Mouse (Mus musculus): ENCODE results near the gene Rtn4rl1. TPM values are rescaled to one million over a fixed set of nuclear protein-coding genes. Genes with fewer than 3 reads are reported as not detected.

Rtn4rl1 gene
- polyA plus RNA-seq, 1 experiment from 2014 or later = 12.7 TPM

- Histone ChIP-seq H3K9me3 (replicated peaks; ENCODE audit: control insufficient read depth, low read length) (no peaks in the 10 kb centered on the region), H3K36me3 (ENCODE audit: control insufficient read depth, insufficient read depth, low read length) (no peaks in the 10 kb centered on the region), H3K4me1 (ENCODE audit: control insufficient read depth, insufficient read depth, low read length) (peaks cover 19% of the 10 kb centered on the region), H3K4me2 (no peak overlapping the region; the same call in 1 of the 2 replicates), H3K9ac (ENCODE audit: low read depth, low read length) (no peak overlapping the region), H3K27me3 (ENCODE audit: control insufficient read depth, insufficient read depth, low read length) (peaks cover 6% of the 10 kb centered on the region; the same call in 1 of the 2 replicates), H3K27ac (ENCODE audit: low read depth, low read length) (peak overlapping the region; percentile 46), H3K4me3 (ENCODE audit: low read depth, low read length) (no peak overlapping the region)
- no peak for ATAC-seq (replicated peaks; ENCODE audit: insufficient number of reproducible peaks, low FRiP score, low TSS enrichment)
- 44% methylated on average over 13 of the region's 13 CpGs for WGBS (ENCODE audit: insufficient replicate concordance)
These were observed 46.8 kb downstream of the Rtn4rl1 start for GRCm38 (mm10) chr11:75240158-75240934.

GRCm38 (mm10) chr11:75242710-75243255 lies 49.2 kb downstream of the Rtn4rl1 start:
- H3K9me3 ChIP-seq (replicated peaks; ENCODE audit: control insufficient read depth, low read length) = no peaks in the 10 kb centered on the region
- H3K27ac ChIP-seq (ENCODE audit: low read depth, low read length) = no peak overlapping the region
- no peaks in the 10 kb centered on the region for H3K27me3 ChIP-seq (ENCODE audit: control insufficient read depth, insufficient read depth, low read length)
- H3K9ac ChIP-seq (ENCODE audit: low read depth, low read length) = no peak overlapping the region
- no peak overlapping the region for H3K4me2 ChIP-seq
- peaks cover 38% of the 10 kb centered on the region for H3K4me1 ChIP-seq (ENCODE audit: control insufficient read depth, insufficient read depth, low read length)
- 76% methylated on average over 9 of the region's 9 CpGs for WGBS (ENCODE audit: insufficient replicate concordance)
- no peak for ATAC-seq (replicated peaks; ENCODE audit: insufficient number of reproducible peaks, low FRiP score, low TSS enrichment)
- H3K4me3 ChIP-seq (ENCODE audit: low read depth, low read length) = no peak overlapping the region
- no peaks in the 10 kb centered on the region for H3K36me3 ChIP-seq (ENCODE audit: control insufficient read depth, insufficient read depth, low read length)

DNA sequence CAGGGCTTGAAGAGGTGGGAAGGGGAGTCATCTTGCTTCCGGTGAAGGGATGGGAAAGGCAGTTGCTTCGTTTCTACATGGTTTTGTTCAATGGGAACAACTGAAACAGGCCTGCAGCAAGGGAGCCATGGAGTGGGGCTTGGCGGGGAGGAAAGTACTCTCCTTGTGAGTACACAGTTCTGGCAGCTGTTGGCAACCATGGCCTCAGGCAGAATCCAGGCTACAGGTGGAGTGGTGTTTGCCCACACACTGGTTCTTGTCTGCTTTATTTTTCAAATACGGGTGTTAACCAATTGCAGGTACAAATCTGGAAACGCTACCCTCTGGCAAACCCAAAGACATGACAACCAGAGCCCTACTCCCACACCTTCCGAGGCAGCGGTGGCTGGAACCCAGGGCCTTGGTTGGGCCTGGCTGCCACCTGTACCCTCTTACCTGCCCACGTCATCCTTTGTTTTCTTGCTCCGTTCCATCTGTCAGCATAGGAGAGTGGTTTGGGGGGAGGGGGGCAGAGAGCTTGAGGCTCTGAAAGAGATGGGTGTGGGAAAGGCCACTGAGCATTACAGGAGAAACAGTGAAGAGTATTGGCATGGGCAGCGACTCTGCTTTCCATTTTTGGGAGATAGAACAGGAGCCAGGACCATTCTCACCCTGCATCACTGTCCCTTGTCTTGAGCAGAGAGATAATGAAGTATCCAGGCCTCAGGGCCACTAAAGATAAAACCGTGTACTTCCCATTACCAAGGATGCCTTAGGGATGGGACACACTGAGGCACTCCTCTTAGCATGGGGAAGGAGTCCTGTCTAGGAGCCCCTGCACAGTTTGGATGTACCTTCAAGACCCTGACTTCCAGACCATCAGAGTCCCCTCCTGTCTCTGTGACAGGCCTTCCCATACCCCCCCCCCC lies 51.0 kb downstream of the Rtn4rl1 start:
- no peak for ATAC-seq (replicated peaks; ENCODE audit: insufficient number of reproducible peaks, low FRiP score, low TSS enrichment)
- Histone ChIP-seq H3K27me3 (ENCODE audit: control insufficient read depth, insufficient read depth, low read length) (no peaks in the 10 kb centered on the region), H3K4me1 (ENCODE audit: control insufficient read depth, insufficient read depth, low read length) (peaks cover 47% of the 10 kb centered on the region), H3K4me2 (no peak overlapping the region), H3K27ac (ENCODE audit: low read depth, low read length) (no peak overlapping the region), H3K4me3 (ENCODE audit: low read depth, low read length) (no peak overlapping the region), H3K9ac (ENCODE audit: low read depth, low read length) (no peak overlapping the region), H3K36me3 (ENCODE audit: control insufficient read depth, insufficient read depth, low read length) (no peaks in the 10 kb centered on the region), H3K9me3 (replicated peaks; ENCODE audit: control insufficient read depth, low read length) (no peaks in the 10 kb centered on the region)
- WGBS (ENCODE audit: insufficient replicate concordance) = 74% methylated on average over 11 of the region's 11 CpGs

DNA sequence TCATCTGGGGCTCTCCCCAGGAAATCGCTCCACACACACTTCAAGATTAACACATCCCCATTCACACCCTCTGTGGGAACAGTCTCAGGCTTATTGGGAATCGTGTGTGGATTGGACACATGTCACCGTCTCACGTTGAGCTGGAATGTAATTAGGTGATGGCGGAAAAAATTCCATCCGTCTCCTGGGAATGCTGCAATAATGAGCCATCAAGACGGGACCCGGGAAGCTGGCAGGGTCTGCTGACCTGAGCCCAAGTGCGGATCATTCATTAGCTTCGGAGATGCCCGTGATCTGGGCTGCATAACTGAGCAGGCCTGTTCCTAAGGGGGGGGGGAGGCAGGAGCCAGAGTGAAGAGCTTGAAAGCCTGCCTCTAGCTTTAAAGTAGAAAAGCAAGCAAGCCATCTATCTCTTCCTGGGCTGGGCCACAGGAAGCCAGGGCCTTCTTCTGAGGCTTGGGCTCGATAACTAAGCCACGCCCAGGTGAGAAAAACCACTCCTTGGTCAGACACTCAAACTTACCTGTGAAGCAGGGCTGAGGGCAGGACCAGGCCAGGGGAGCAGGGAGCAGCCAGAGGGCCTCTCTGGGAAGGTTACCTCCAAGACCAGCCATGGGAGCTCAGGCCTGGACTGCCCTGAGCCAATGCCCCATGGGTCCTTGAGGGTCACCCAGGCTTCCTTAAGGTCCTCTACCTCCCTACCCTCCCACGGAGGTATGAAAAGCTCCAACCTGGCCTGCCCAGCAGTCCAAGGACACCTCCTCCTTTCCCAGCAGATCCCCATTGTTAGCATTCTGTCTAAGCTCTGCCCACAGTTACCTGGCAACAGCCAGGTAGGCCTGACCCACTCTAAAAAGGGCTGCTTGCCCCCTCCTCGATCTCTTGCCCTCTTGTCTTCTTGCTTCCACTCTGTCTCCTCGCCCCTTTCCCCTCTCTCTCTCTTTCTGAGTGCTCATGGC lies 52.1 kb downstream of the Rtn4rl1 start:
- Histone ChIP-seq H3K9ac (ENCODE audit: low read depth, low read length) (no peak overlapping the region), H3K27me3 (ENCODE audit: control insufficient read depth, insufficient read depth, low read length) (no peaks in the 10 kb centered on the region), H3K4me3 (ENCODE audit: low read depth, low read length) (no peak overlapping the region), H3K36me3 (ENCODE audit: control insufficient read depth, insufficient read depth, low read length) (no peaks in the 10 kb centered on the region), H3K4me1 (ENCODE audit: control insufficient read depth, insufficient read depth, low read length) (peaks cover 57% of the 10 kb centered on the region), H3K4me2 (no peak overlapping the region), H3K27ac (ENCODE audit: low read depth, low read length) (no peak overlapping the region), H3K9me3 (replicated peaks; ENCODE audit: control insufficient read depth, low read length) (no peaks in the 10 kb centered on the region)
- WGBS (ENCODE audit: insufficient replicate concordance) = 36% methylated on average over 16 of the region's 16 CpGs
- ATAC-seq (replicated peaks; ENCODE audit: insufficient number of reproducible peaks, low FRiP score, low TSS enrichment) = no peak

DNA sequence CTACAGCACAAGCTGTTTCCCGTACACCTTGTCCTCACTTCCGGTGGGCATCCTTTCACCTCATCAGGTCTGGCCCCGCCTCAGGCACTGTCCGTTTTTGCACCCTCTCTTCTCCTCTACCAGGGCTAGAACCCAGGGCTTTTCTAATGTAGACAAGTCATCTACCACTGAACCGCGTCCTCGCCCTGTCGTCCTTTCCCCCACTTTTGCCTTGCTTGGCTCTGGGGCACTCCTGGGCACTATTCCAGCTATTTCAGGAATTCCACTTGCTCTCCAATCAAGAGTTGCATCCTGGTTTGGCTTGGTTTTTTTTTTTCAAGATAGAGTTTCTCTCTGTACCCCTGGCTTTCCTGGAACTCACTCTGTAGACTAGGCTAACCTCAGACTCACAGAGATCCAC lies 53.0 kb downstream of the Rtn4rl1 start:
- H3K27me3 ChIP-seq (ENCODE audit: control insufficient read depth, insufficient read depth, low read length) = no peaks in the 10 kb centered on the region
- H3K27ac ChIP-seq (ENCODE audit: low read depth, low read length) = no peak overlapping the region
- no peaks in the 10 kb centered on the region for H3K9me3 ChIP-seq (replicated peaks; ENCODE audit: control insufficient read depth, low read length)
- no peaks in the 10 kb centered on the region for H3K36me3 ChIP-seq (ENCODE audit: control insufficient read depth, insufficient read depth, low read length)
- 60% methylated on average over 8 of the region's 8 CpGs for WGBS (ENCODE audit: insufficient replicate concordance)
- no peak overlapping the region for H3K4me2 ChIP-seq
- peaks cover 60% of the 10 kb centered on the region for H3K4me1 ChIP-seq (ENCODE audit: control insufficient read depth, insufficient read depth, low read length)
- no peak overlapping the region for H3K4me3 ChIP-seq (ENCODE audit: low read depth, low read length)
- no peak overlapping the region for H3K9ac ChIP-seq (ENCODE audit: low read depth, low read length)
- ATAC-seq (replicated peaks; ENCODE audit: insufficient number of reproducible peaks, low FRiP score, low TSS enrichment) = no peak

GRCm38 (mm10) chr11:75247137-75247730 lies 53.7 kb downstream of the Rtn4rl1 start:
- no peak for ATAC-seq (replicated peaks; ENCODE audit: insufficient number of reproducible peaks, low FRiP score, low TSS enrichment)
- Histone ChIP-seq H3K27me3 (ENCODE audit: control insufficient read depth, insufficient read depth, low read length) (no peaks in the 10 kb centered on the region), H3K9me3 (replicated peaks; ENCODE audit: control insufficient read depth, low read length) (no peaks in the 10 kb centered on the region), H3K4me2 (no peak overlapping the region), H3K4me3 (ENCODE audit: low read depth, low read length) (no peak overlapping the region), H3K4me1 (ENCODE audit: control insufficient read depth, insufficient read depth, low read length) (peaks cover 65% of the 10 kb centered on the region), H3K27ac (ENCODE audit: low read depth, low read length) (no peak overlapping the region), H3K36me3 (ENCODE audit: control insufficient read depth, insufficient read depth, low read length) (no peaks in the 10 kb centered on the region), H3K9ac (ENCODE audit: low read depth, low read length) (no peak overlapping the region)
- 92% methylated on average over 10 of the region's 10 CpGs for WGBS (ENCODE audit: insufficient replicate concordance)

DNA sequence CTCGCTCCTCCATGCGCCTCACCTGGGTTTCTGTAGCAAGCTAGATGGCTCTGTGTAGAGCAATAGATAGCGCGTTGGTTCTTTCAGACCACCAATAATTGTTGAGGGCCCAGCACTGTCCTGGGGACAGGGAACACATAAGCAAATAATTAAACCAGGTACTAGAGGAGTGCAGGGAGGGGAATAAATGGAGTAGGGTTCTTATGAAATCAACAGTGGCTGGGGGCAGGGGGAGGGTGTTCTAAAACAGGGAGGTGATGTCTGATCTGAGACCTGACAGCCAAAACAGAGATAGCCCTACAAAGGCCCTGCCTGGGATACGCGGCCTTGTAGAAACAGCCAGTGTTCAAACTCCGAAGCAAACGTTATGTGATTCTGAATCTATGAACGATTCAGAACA lies 56.0 kb downstream of the Rtn4rl1 start:
- Histone ChIP-seq H3K4me1 (ENCODE audit: control insufficient read depth, insufficient read depth, low read length) (peaks cover 59% of the 10 kb centered on the region), H3K4me3 (ENCODE audit: low read depth, low read length) (no peak overlapping the region), H3K9ac (ENCODE audit: low read depth, low read length) (no peak overlapping the region), H3K4me2 (peak overlapping the region; percentile 2; the same call in 1 of the 2 replicates), H3K27ac (ENCODE audit: low read depth, low read length) (peak overlapping the region; percentile 43; the same call in 1 of the 2 replicates), H3K9me3 (replicated peaks; ENCODE audit: control insufficient read depth, low read length) (no peaks in the 10 kb centered on the region), H3K27me3 (ENCODE audit: control insufficient read depth, insufficient read depth, low read length) (no peaks in the 10 kb centered on the region), H3K36me3 (ENCODE audit: control insufficient read depth, insufficient read depth, low read length) (no peaks in the 10 kb centered on the region)
- ATAC-seq (replicated peaks; ENCODE audit: insufficient number of reproducible peaks, low FRiP score, low TSS enrichment) = no peak
- WGBS (ENCODE audit: insufficient replicate concordance) = 61% methylated on average over 9 of the region's 9 CpGs
